Mouse (Mus musculus) neural tube, embryonic 15.5 days (tissue): ENCODE measurements at regions not wholly inside any gene's neighbourhood (a gene's known extent, or its start where the extent isn't known, plus 50 kb on each side); places are given as distances from the start of the nearest gene placed in this dataset.

Source experiments
- ATAC-seq: fragments of 200-750 bp; cut with Nextera tagmentation; 2 replicates; pipeline ENCODE4 v1.8.0; 2017; ENCODE audit warnings: mild to moderate bottlenecking, moderate TSS enrichment, moderate library complexity; ENCODE audit not compliant: low FRiP score
- H3K27ac ChIP-seq: fragments of 300-500 bp; sonication (generic); replicated peaks from 2 replicates; pipeline ENCODE4 v1.5.1; 2015; ENCODE audit warnings: mild to moderate bottlenecking, inconsistent platforms
- H3K27me3 ChIP-seq: fragments of 300-500 bp; sonication (generic); replicated peaks from 2 replicates; pipeline ENCODE4 v1.6.1; 2015; ENCODE audit warnings: inconsistent platforms
- H3K36me3 ChIP-seq: fragments of 300-500 bp; sonication (generic); 2 replicates; pipeline ENCODE4 v1.6.1; 2015; ENCODE audit warnings: inconsistent platforms
- H3K4me1 ChIP-seq: fragments of 300-500 bp; sonication (generic); 2 replicates; pipeline ENCODE4 v1.6.1; 2015; ENCODE audit warnings: inconsistent platforms
- H3K4me2 ChIP-seq: fragments of 300-500 bp; sonication (generic); 2 replicates; pipeline ENCODE4 v1.6.1; 2015; ENCODE audit warnings: inconsistent platforms, mild to moderate bottlenecking, moderate library complexity
- H3K4me3 ChIP-seq: fragments of 300-500 bp; sonication (generic); replicated peaks from 2 replicates; pipeline ENCODE4 v1.5.1; 2015; ENCODE audit warnings: mild to moderate bottlenecking, inconsistent platforms
- H3K9ac ChIP-seq: fragments of 300-500 bp; sonication (generic); replicated peaks from 2 replicates; pipeline ENCODE4 v1.6.1; 2015; ENCODE audit warnings: mild to moderate bottlenecking, inconsistent platforms
- H3K9me3 ChIP-seq: fragments of 300-500 bp; sonication (generic); replicated peaks from 2 replicates; pipeline ENCODE4 v1.6.1; 2016; ENCODE audit warnings: inconsistent platforms
- WGBS: fragments of 180-500 bp; shearing (Covaris S2); methylation state at CpG from one replicate; pipeline ENCODE4 v1.1.7; 2015; ENCODE audit warnings: mixed read lengths; 5-methylcytosine and 5-hydroxymethylcytosine counted together

DNA sequence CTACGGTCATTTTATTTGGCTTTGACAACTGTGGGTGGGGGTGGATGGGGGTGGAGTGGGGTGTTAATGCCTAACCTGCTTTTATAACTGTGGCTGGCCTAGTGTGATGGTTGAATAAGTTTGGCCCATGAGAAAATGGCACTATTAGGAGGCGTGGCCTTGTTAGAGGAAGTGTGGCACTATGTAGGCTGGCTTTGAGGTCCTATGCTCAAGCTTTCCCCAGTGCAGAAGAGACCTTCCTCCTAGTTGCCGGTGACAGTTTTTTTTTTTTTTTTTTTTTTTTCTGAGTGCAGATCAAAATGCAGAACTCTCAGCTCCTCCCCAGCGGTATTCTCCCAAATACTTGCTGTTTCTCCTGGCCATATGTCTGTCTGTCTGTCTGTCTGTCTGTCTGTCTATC is 404.6 kb upstream of the Smim15 start:
- Histone ChIP-seq H3K27me3 (no peaks in the 10 kb centered on the region), H3K9ac (no peak overlapping the region), H3K36me3 (no peaks in the 10 kb centered on the region), H3K4me1 (peaks cover 5% of the 10 kb centered on the region; the same call in 1 of the 2 replicates), H3K27ac (no peak overlapping the region), H3K4me2 (no peak overlapping the region), H3K4me3 (no peak overlapping the region), H3K9me3 (no peaks in the 10 kb centered on the region)
- 83% methylated on average over 4 of the region's 4 CpGs for WGBS
- ATAC-seq, result no peak

DNA sequence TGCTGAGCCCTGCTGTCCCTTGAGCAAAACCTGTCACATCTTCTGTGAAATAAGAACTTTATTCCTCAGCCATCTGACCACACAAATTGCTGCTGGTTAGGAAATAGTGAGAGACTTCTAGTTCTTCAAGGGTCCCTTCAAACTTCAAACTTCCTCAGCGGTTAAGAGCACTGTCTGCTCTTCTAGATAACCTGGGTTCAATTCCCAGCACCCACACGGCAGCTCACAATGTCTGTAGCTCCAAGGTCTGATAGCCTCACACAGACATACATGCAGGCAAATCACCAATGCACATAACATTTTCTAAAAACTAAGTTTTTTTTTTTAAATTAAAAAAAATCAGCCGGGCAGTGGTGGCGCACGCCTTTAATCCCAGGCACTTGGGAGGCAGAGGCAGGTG is 407.0 kb upstream of the Smim15 start:
- no peaks in the 10 kb centered on the region for H3K27me3 ChIP-seq
- 97% methylated on average over 5 of the region's 5 CpGs for WGBS
- no peak overlapping the region for H3K4me3 ChIP-seq
- no peak overlapping the region for H3K4me2 ChIP-seq
- no peak for ATAC-seq
- H3K9me3 ChIP-seq, result no peaks in the 10 kb centered on the region
- no peak overlapping the region for H3K27ac ChIP-seq
- H3K4me1 ChIP-seq, result peaks cover 2% of the 10 kb centered on the region; the same call in 1 of the 2 replicates
- H3K36me3 ChIP-seq, result no peaks in the 10 kb centered on the region
- no peak overlapping the region for H3K9ac ChIP-seq

- no peak for ATAC-seq
- Histone ChIP-seq H3K9me3 (no peaks in the 10 kb centered on the region), H3K9ac (no peak overlapping the region)
These were observed 409.1 kb upstream of the Smim15 start for GRCm38 (mm10) chr13:107635114-107635513.

DNA sequence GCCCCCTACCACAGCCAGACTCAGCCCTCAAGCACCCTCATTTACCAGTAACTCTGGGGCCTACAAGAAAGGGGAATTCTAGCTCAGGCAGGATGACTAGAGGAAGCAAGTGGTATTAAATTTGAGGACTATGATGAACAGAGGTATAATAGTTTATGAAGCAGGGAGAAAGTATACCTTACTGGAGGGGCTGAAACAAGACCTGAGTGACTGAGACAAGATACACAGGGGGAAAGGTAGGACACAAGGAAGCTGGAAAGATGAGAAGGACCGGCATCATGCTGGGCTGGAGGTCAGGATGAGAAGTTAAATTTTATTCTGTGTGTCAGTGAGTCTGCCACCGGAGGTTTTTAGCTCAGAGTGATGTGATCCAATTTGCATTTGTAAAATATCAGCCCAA is 417.2 kb upstream of the Smim15 start:
- Histone ChIP-seq H3K9me3 (no peaks in the 10 kb centered on the region), H3K4me1 (no peaks in the 10 kb centered on the region), H3K27ac (no peak overlapping the region), H3K4me3 (no peak overlapping the region), H3K27me3 (no peaks in the 10 kb centered on the region), H3K36me3 (no peaks in the 10 kb centered on the region), H3K9ac (no peak overlapping the region), H3K4me2 (no peak overlapping the region)
- WGBS, result 80% methylated on average over 2 of the region's 2 CpGs
- no peak for ATAC-seq

More at GRCm38 (mm10) chr13:107635114-107635513, 409.1 kb upstream of the Smim15 start:
- Histone ChIP-seq H3K4me2 (no peak overlapping the region), H3K36me3 (no peaks in the 10 kb centered on the region), H3K4me1 (no peaks in the 10 kb centered on the region; the same call in 1 of the 2 replicates), H3K27ac (no peak overlapping the region), H3K27me3 (no peaks in the 10 kb centered on the region), H3K4me3 (no peak overlapping the region)
- 35% methylated on average over 5 of the region's 5 CpGs for WGBS

DNA sequence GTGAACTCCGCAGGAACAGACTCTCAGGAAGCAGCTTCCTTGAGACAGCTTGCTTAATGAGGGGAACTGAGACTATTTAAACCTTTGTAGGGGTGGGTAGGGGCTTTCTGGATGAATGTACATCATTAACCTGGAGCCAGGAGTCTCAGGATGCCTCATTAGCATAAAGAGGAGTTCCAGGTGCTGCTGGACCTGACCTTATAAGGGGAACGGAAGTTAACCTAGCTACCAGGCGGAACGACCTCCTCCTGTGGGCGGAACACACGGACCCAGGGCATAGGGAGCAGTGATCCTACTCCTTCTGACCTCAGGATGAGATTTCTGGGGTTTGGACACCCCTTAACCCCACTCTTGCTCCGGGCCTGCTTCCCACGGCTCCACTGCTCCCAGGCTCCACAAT is 417.6 kb upstream of the Smim15 start:
- 71% methylated on average over 8 of the region's 8 CpGs for WGBS
- no peaks in the 10 kb centered on the region for H3K4me1 ChIP-seq
- no peak overlapping the region for H3K27ac ChIP-seq
- no peaks in the 10 kb centered on the region for H3K36me3 ChIP-seq
- no peaks in the 10 kb centered on the region for H3K9me3 ChIP-seq
- ATAC-seq, result no peak
- H3K4me3 ChIP-seq, result no peak overlapping the region
- H3K4me2 ChIP-seq, result no peak overlapping the region
- no peak overlapping the region for H3K9ac ChIP-seq
- no peaks in the 10 kb centered on the region for H3K27me3 ChIP-seq

DNA sequence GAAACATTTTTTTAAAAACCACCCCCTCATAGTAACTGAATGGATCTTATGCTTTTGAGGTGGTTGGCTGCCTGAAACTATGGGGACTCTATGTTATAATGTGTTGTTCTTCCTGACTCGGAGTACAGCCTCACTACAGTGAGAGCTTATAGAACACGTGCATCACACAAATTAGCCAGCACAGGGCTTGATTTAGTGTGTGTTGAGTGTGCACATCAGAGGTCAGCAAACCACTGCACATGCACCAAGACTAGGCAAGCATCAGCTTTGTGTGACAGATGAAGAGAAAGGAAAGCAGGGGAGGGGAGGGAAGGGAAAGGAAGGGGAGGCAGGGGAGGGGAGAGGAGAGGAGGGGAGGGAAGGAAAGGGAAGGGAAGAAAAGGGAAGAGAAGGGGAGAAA is 422.9 kb upstream of the Smim15 start:
- no peak overlapping the region for H3K4me2 ChIP-seq
- peaks cover 29% of the 10 kb centered on the region for H3K4me1 ChIP-seq
- 53% methylated on average over 2 of the region's 2 CpGs for WGBS
- no peak overlapping the region for H3K27ac ChIP-seq
- H3K36me3 ChIP-seq, result no peaks in the 10 kb centered on the region
- no peaks in the 10 kb centered on the region for H3K27me3 ChIP-seq
- ATAC-seq, result no peak
- no peaks in the 10 kb centered on the region for H3K9me3 ChIP-seq
- H3K9ac ChIP-seq, result no peak overlapping the region
- no peak overlapping the region for H3K4me3 ChIP-seq

DNA sequence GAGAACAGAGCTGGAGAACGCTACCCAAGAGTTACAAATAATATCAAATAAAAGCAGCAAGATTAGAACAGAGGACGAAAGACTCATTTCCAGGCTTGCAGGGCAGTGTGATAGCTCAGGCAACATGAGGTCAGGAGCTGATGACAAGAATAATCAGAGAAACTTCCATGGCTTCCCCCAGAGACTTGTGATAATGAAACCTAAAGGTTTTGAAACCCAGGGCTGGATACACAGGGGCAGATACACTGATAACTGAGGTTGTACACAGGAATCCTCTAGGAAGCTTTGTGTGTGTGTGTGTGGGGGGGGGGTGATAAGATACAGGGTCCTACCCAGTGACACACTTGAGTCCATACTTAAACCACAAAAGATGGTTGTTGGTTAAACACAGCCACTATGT is 423.4 kb upstream of the Smim15 start:
- no peak overlapping the region for H3K27ac ChIP-seq
- no peaks in the 10 kb centered on the region for H3K36me3 ChIP-seq
- no peak overlapping the region for H3K9ac ChIP-seq
- H3K4me2 ChIP-seq, result no peak overlapping the region
- no peaks in the 10 kb centered on the region for H3K27me3 ChIP-seq
- 81% methylated on average over 2 of the region's 2 CpGs for WGBS
- peaks cover 29% of the 10 kb centered on the region for H3K4me1 ChIP-seq
- H3K9me3 ChIP-seq, result no peaks in the 10 kb centered on the region
- no peak for ATAC-seq
- H3K4me3 ChIP-seq, result no peak overlapping the region

DNA sequence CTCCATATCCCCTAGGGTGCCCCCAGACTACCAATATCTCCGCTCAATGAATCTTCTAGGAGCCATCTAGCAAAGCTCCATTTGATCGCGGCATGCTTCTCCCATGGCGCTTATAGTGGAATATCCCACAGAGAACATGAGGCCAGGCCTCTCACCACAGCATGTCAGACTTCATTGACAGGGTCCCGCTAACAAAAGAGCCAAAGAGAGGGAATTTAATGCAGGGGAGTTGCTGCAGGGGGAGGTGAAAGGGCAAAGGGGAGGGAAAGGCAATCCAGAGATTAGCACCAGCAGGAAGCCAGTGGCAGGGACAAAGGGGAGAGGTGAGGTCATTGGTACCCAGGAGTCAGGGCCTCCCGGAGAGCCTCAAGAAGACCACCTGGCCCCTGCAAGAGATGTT is 424.0 kb upstream of the Smim15 start:
- no peaks in the 10 kb centered on the region for H3K36me3 ChIP-seq
- H3K27ac ChIP-seq, result no peak overlapping the region
- H3K9me3 ChIP-seq, result no peaks in the 10 kb centered on the region
- H3K4me2 ChIP-seq, result no peak overlapping the region
- H3K9ac ChIP-seq, result no peak overlapping the region
- ATAC-seq, result no peak
- no peaks in the 10 kb centered on the region for H3K27me3 ChIP-seq
- H3K4me1 ChIP-seq, result peaks cover 29% of the 10 kb centered on the region
- H3K4me3 ChIP-seq, result no peak overlapping the region
- WGBS, result 11% methylated on average over 6 of the region's 6 CpGs

GRCm38 (mm10) chr13:107619430-107619927 is 424.8 kb upstream of the Smim15 start:
- ATAC-seq, result peak; percentile 48; the same call in 1 of the 2 replicates
- Histone ChIP-seq H3K36me3 (no peaks in the 10 kb centered on the region), H3K9me3 (no peaks in the 10 kb centered on the region), H3K27me3 (no peaks in the 10 kb centered on the region), H3K9ac (no peak overlapping the region), H3K4me2 (no peak overlapping the region), H3K4me3 (no peak overlapping the region), H3K27ac (no peak overlapping the region), H3K4me1 (peaks cover 29% of the 10 kb centered on the region)
- WGBS, result 33% methylated on average over 9 of the region's 9 CpGs

GRCm38 (mm10) chr13:107618796-107619429 is 425.3 kb upstream of the Smim15 start:
- no peak overlapping the region for H3K4me3 ChIP-seq
- H3K27ac ChIP-seq, result no peak overlapping the region
- H3K4me2 ChIP-seq, result no peak overlapping the region
- 20% methylated on average over 15 of the region's 15 CpGs for WGBS
- peaks cover 29% of the 10 kb centered on the region for H3K4me1 ChIP-seq
- H3K27me3 ChIP-seq, result no peaks in the 10 kb centered on the region
- H3K9me3 ChIP-seq, result no peaks in the 10 kb centered on the region
- ATAC-seq, result peak; percentile 32; the same call in 1 of the 2 replicates
- no peak overlapping the region for H3K9ac ChIP-seq
- H3K36me3 ChIP-seq, result no peaks in the 10 kb centered on the region

DNA sequence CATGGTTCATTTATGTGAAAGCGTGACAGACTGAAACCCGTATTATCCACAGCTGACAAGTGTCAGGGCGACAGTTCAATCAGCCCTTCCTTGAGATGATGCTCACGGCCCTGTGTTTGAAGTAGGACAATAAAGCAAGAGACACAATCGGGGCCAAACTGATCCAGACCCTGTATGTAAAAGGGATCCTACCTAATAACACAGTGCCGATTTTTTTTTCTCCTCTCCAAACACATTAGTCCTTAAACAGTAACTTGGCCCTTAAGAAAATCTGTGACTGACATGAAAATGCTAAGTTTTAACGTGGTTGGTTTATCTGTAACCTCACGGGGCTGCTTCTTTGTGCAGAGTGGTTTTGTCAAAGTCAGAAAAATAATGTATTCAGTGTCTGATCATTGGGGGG is 425.9 kb upstream of the Smim15 start:
- H3K27ac ChIP-seq, result no peak overlapping the region
- no peak overlapping the region for H3K4me2 ChIP-seq
- H3K9ac ChIP-seq, result no peak overlapping the region
- H3K36me3 ChIP-seq, result no peaks in the 10 kb centered on the region
- H3K4me3 ChIP-seq, result no peak overlapping the region
- 17% methylated on average over 8 of the region's 8 CpGs for WGBS
- no peaks in the 10 kb centered on the region for H3K9me3 ChIP-seq
- H3K27me3 ChIP-seq, result no peaks in the 10 kb centered on the region
- no peak for ATAC-seq
- H3K4me1 ChIP-seq, result peaks cover 29% of the 10 kb centered on the region

GRCm38 (mm10) chr13:107617582-107617981 is 426.7 kb upstream of the Smim15 start:
- Histone ChIP-seq H3K9me3 (no peaks in the 10 kb centered on the region), H3K4me3 (no peak overlapping the region), H3K36me3 (no peaks in the 10 kb centered on the region), H3K4me2 (no peak overlapping the region), H3K9ac (no peak overlapping the region), H3K27ac (no peak overlapping the region), H3K27me3 (no peaks in the 10 kb centered on the region), H3K4me1 (peaks cover 29% of the 10 kb centered on the region)
- 0 out of 2 replicates have a peak, but pooled peaks have one; percentile 17 for ATAC-seq
- 21% methylated on average over 2 of the region's 2 CpGs for WGBS
